Mouse (Mus musculus): ENCODE results near the gene Acmsd.

- no peak for TF ChIP-seq GATA1 (IDR thresholded peaks at IDR 0.05; ENCODE audit: borderline replicate concordance, low read length)
- TF ChIP-seq FLI1 (IDR thresholded peaks at IDR 0.05; ENCODE audit: low read length), result no peak
Measured at GRCm38 (mm10) chr1:127776246-127776645, 47.0 kb downstream of the Acmsd start.
